Mouse (Mus musculus) bone marrow, adult 2 months (tissue): ENCODE measurements around the gene Defb19. TPM values are rescaled to one million over a fixed set of nuclear protein-coding genes. Genes with fewer than 3 reads are reported as not detected.

ENCODE experiments used
- H3K27ac ChIP-seq: fragments of 200-500 bp; 2 replicates; pipeline ENCODE4 v1.5.1; 2012; ENCODE audit warnings: low read depth, mild to moderate bottlenecking, control low read depth, inconsistent platforms, low read length; ENCODE audit not compliant: control insufficient read depth, poor library complexity, insufficient read depth
- H3K4me1 ChIP-seq: fragments of 200-500 bp; 2 replicates; pipeline ENCODE4 v1.6.1; 2011; ENCODE audit warnings: low read length; ENCODE audit not compliant: control insufficient read depth, insufficient read depth
- H3K4me3 ChIP-seq: fragments of 200-500 bp; replicated peaks from 2 replicates; pipeline ENCODE3; 2011; ENCODE audit warnings: mild to moderate bottlenecking, low read depth, low read length, control low read depth; ENCODE audit not compliant: control insufficient read depth
- CTCF ChIP-seq: fragments of 200-500 bp; IDR thresholded peaks from 2 replicates; pipeline ENCODE4 v1.5.1; 2011; ENCODE audit warnings: low read length, control low read depth; ENCODE audit not compliant: control insufficient read depth, insufficient read depth
- POLR2A ChIP-seq: fragments of 200-500 bp; IDR thresholded peaks from 2 replicates; pipeline ENCODE4 v1.6.1; 2011; ENCODE audit warnings: low read depth, mild to moderate bottlenecking, control low read depth, low read length, borderline replicate concordance; ENCODE audit not compliant: control insufficient read depth
- WGBS: fragments of 180-500 bp; shearing (Covaris S2); methylation state at CpG from one replicate; pipeline ENCODE4 v1.1.7; 2018; 5-methylcytosine and 5-hydroxymethylcytosine counted together
- polyA plus RNA-seq: library from polyadenylated mRNA; stranded (reverse); fragments of >200 nt; gene quantifications from 2 replicates; pipeline ENCODE4 v1.2.4, GENCODE M21; 2011; ENCODE audit warnings: low replicate concordance; ENCODE audit not compliant: missing spikeins, insufficient read depth, insufficient read length

The Defb19 gene
- polyA plus RNA-seq, 1 experiment, result not detected

GRCm38 (mm10) chr2:152601275-152601960 is 21.3 kb upstream of the Defb19 start:
- no peak overlapping the region for H3K4me3 ChIP-seq
- 53% methylated on average over 4 of the region's 4 CpGs for WGBS
- no peaks in the 10 kb centered on the region for H3K4me1 ChIP-seq
- H3K27ac ChIP-seq, result no peak overlapping the region
- TF ChIP-seq POLR2A (no peak), CTCF (peak; percentile 20; the same call in 1 of the 2 replicates)

DNA sequence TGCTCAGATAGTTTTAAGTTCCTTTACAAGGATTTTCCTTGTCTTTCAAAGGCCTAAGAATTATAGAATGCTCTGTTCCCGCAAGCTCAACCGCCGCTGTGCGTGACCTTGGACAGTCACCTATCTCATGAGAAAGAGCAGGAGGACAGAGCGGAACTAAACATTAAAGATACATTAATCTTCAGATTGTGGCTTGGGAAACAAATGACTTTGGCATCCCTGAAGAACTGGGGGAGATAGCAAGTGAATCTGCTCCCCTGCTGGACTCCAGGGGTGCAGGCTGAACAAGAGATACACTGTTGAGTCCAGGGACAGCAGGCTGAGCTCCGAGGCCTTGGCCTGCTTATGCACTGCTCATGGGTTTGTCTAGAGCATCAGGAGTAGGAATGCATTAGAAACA is 20.0 kb upstream of the Defb19 start:
- WGBS, result 82% methylated on average over 6 of the region's 6 CpGs
- H3K4me1 ChIP-seq, result no peaks in the 10 kb centered on the region
- H3K27ac ChIP-seq, result no peak overlapping the region
- H3K4me3 ChIP-seq, result no peak overlapping the region
- TF ChIP-seq CTCF, result no peak
- TF ChIP-seq POLR2A, result no peak

DNA sequence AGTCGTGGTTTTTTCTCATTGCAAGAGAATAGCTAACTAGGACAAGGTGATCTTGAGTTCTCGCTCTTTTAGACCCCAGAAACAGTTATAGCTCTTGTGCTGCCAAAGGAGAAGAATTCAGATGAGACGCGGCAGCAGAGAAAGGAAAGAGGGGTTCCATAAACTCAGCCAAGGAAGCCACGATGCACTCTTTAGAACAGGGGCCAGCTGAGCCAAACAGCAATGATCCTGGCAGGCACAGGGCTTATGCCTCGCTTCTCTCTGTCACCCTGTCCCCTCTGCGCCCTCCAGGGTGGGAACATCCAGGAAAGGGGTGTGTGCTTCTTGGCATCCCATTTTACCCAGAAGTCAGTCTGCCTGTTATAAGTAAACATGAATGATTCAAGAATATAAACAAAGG is 19.2 kb upstream of the Defb19 start, which contains the start of gene Defb45:
Gene Defb45 (minus strand): TSS at position 101 of the 400 bp plus-strand sequence.
- Histone ChIP-seq H3K4me3 (no peak within 1 kb of the TSS), H3K27ac (no peak within 1 kb of the TSS), H3K4me1 (no peaks in the 10 kb centered on the region)
- WGBS, result 59% methylated on average over 7 of the region's 7 CpGs
- TF ChIP-seq POLR2A (no peak), CTCF (no peak)

GRCm38 (mm10) chr2:152589021-152589420 is 8.9 kb upstream of the Defb19 start:
- no peak for TF ChIP-seq POLR2A
- no peak overlapping the region for H3K4me3 ChIP-seq
- H3K4me1 ChIP-seq, result no peaks in the 10 kb centered on the region
- WGBS, result 58% methylated on average over 6 of the region's 6 CpGs
- H3K27ac ChIP-seq, result no peak overlapping the region

GRCm38 (mm10) chr2:152588450-152588849 is 8.3 kb upstream of the Defb19 start:
- no peak overlapping the region for H3K4me3 ChIP-seq
- no peak overlapping the region for H3K27ac ChIP-seq
- WGBS, result 49% methylated on average over 2 of the region's 2 CpGs
- TF ChIP-seq CTCF (no peak), POLR2A (no peak)
- H3K4me1 ChIP-seq, result no peaks in the 10 kb centered on the region

- Histone ChIP-seq H3K4me3 (no peak overlapping the region), H3K27ac (no peak overlapping the region), H3K4me1 (no peaks in the 10 kb centered on the region)
- TF ChIP-seq CTCF (no peak), POLR2A (no peak)
- 65% methylated on average over 4 of the region's 4 CpGs for WGBS
Observed at GRCm38 (mm10) chr2:152586926-152587560, 6.9 kb upstream of the Defb19 start.

GRCm38 (mm10) chr2:152580612-152581011 is 500 bp upstream of the Defb19 start:
- TF ChIP-seq CTCF (no peak), POLR2A (no peak)
- Histone ChIP-seq H3K4me1 (no peaks in the 10 kb centered on the region), H3K27ac (no peak overlapping the region), H3K4me3 (no peak overlapping the region)
- 77% methylated on average over 11 of the region's 11 CpGs for WGBS

DNA sequence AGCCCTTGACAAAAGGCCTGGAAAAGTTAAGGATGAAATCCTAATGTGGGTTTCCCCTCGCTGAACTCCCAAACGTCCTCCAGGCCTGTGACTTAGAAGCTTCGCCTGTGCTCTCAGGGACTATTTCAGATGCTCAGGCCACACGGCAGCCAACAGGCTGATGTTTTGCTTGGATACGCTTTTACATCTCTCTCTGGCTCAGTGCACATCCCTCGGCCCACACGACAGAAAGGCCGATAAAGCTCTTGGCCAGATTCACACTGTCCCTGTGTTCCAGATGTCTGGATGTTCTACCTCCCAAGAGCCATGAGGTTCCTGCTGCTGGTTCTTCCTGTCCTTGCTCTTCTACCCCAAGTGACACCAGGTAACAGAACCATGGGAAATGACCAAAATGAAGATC is 6.6 kb downstream of the Defb19 start:
- no peaks in the 10 kb centered on the region for H3K4me1 ChIP-seq
- no peak overlapping the region for H3K4me3 ChIP-seq
- TF ChIP-seq CTCF (no peak), POLR2A (no peak)
- 84% methylated on average over 8 of the region's 8 CpGs for WGBS
- no peak overlapping the region for H3K27ac ChIP-seq
